Mouse (Mus musculus) CD8-positive naive resting alpha-beta T cell, adult 2 months (primary cell): ENCODE results near the gene Fxyd5.

Experiments
- DNase-seq, 2 experiments: peaks; one replicate each; pipeline ENCODE4 v3.0.0; 2022; ENCODE audit warnings: low read depth in 2 of 2, low spot score in 2 of 2

Gene Fxyd5

DNA sequence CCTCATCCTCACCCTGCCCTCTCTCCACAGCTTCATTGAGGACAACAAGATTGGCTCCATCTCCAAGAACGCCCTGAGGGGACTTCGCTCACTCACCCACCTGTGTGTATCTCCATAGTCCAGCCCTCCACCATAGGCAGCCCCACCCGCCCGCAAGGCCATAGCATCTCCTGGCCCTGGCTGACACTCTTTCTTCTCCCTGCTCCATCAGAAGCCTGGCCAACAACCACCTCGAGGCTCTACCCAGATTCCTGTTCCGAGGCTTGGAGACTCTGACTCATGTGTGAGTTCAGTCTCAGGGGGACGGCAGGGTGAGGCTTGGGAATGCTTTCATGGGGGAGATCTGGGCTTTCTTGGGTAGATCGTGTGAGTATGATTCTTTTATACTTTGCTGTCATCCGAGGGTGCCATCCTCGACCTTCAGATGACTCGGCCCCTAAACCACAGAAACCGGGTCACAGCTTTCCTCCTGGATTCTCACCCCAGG is 20.8 kb upstream of the Fxyd5 start:
- DNase-seq = no peak

DNA sequence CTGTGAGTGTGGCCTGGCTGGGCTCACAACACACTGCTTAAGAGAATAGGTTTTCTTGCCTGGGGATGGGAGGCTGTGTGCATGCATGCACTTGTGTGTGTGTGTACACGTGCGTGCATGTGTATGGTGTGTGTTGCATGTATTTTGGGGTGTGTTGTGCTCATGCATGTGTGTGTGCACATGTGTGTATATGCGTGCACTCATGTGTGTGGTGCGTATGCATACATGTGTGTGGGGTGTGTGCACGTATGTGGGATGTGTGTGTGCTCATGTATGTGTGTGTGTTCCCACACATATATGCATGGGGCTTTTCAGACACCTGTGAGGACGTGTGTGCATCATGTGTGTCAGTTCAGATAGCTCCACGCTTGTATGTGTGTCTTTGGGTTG is 18.3 kb upstream of the Fxyd5 start:
- DNase-seq = no peak

DNA sequence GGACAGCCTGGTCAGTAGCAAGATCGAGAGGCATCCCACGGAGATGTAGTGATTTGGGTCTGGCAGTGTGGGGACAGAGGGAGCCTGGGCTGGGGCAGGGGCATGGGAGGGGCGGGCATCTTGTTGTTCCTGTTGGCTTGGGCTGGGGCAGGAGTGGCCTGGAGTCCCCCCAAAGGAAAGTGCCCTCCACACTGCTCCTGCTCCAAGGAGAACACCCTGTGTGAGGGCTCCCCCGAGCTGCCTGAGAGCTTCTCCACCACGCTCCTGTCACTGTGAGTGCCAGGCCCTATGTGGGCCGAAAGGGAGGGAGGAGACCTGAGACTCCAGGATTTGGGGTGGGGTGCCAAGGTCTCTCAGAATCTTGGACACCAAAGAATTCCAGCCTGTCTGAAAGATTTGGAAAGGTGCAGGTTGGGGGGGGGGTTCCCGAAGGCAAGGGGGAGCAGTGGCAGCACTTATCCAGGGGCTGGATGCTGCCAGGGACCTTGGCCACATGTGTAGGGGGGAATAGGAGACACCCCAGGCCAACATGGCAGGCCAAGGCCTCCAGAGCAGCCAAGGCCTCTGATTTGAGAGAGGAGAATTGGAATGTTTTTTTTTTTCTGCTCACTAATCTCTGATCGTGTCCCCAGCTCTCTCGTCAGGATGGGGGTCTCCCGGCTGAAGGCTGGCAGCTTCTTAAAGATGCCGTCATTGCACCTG is 17.8 kb upstream of the Fxyd5 start:
- DNase-seq = no peak

DNA sequence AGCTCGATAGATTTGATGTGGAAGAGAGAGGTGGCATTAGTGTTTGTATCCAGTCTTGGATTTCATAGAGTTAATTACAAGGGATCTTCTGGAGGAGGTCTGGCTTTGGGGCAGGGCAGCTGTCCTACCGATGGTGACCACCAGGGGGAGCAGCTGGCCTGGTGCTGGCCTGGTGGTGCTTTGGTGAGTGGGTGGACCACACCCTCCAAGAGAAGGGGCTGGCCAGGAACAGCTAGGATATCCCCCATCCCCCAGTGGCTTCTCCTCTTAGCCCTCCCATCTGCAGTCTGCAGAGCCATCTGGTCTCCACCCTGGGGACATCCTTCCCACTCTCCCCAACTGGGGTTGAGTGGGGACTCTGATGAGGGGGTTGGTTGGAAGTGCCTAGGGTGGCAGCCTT is 16.8 kb upstream of the Fxyd5 start, which contains the start of gene Lgi4:
TSS of gene Lgi4 (plus strand) at position 235 of the 400 bp plus-strand sequence.
- peak; percentile 77 to 83 for DNase-seq

DNA sequence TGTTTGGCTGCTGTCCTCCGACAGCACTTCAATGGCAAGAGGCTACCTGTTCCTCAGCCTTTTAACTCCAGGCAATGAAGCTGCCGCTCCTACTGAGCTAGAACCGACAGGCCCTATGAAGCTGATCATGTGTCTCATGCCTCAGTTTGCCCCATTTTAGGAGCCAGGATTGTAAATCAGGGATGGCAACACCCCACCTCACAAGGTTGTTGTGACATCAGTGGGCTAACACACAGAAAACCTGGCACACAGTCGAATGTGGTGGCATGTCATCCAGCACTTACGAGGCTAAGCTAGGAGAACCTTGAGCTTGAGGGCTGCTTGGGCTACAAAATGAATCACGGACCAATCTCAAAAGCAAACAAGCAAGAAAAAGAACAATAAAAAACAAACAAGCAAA is 15.9 kb upstream of the Fxyd5 start:
- DNase-seq = no peak

DNA sequence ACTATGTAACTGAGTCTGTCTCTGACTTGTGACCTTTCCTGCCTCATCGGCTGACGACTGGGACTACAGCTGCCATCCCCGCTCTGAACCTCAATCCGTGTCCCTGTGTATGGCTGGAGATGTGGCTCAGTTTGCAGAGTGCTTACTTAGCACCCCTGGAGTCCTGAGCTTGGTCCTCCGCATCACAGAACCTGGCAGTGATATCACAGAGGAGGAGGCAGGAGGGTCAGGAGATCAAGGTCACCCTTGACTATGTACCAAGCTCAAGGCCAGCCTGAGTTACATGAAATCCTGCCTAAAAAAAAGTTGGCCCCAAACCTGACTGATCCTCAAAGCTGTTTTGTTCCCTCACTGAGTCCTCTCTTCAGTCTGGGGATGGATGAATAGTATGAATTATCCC is 15.4 kb upstream of the Fxyd5 start:
- no peak for DNase-seq

DNA sequence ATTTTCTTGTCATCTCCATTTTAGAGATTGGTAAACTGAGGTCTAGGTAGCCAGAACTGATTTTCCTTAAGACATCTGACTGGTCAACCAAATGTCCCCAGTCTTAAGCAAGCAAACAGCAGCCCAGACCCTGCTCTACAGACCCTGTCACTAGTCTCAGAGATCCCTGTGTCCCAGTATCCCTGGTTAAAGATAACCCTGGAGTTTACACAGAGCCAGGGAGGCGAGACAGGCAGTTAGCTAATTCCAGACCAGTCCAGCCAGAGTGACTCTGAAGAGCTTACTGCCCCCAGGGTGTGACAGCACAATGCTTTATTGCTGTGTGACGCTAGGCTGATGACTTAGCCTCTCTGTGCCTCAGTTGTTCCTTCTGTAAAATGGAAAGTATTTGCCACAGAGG is 14.8 kb upstream of the Fxyd5 start, which contains the start of gene Fxyd1:
TSS of gene Fxyd1 (minus strand) at position 129 of the 400 bp plus-strand sequence.
- no peak for DNase-seq

DNA sequence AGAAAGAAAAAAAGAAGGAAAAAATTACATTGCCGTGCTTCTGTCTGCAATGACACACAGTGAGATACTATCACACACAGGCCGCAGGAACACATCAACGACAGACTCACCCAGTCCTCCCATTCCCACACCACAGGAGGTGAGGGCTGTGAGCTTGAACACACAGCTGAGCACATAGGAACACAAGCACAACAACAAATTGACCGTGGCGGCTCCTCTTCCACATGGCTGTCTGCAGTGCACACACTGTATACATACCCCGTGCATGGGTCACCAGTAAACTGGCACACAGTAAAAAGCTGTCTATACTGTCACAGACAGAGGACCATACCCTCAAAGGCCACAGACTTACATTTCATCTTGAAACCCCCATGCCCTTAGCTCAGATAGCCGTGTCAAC is 14.2 kb upstream of the Fxyd5 start:
- DNase-seq = no peak

DNA sequence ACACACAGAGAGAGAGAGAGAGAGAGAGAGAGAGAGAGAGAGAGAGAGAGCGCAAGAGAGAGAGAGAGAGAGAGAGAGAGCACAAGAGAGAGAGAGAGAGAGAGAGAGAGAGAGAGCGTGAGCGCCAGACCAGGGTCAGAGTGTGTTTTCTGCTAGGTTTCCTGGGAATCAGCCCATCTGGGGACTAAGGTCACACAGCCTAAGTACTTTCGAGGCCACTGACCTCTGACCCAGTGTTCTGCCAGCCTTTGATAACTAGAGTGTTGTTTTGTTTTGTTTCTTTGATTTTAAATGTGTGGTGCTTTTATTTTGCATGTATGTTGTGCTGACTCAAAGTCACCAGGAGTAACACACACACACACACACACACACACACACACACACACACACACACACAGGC is 13.6 kb upstream of the Fxyd5 start:
- DNase-seq = no peak

DNA sequence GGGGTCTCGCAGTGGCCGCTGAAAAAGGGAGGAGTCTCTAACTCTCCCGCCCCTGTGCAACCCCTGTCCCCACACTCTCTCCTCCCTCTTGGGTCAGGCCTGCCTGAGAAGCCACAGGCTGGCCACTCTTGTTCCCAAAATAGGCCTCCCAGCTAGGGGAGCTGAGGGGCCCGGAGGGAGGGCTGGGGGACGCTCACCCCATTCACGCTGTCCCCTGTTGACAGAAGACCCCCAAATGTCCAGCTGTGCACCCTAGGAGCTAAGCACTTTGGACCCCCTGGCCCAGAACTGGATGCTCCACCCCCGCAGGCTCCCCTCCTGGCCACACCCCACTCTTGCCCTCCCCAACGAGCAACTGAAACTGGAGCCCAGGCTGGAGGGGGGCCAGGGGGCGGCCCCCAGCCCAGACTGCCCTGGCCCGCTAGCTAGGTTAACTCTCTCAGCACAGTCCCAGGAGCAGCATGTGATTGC is 13.1 kb upstream of the Fxyd5 start:
- no peak for DNase-seq

DNA sequence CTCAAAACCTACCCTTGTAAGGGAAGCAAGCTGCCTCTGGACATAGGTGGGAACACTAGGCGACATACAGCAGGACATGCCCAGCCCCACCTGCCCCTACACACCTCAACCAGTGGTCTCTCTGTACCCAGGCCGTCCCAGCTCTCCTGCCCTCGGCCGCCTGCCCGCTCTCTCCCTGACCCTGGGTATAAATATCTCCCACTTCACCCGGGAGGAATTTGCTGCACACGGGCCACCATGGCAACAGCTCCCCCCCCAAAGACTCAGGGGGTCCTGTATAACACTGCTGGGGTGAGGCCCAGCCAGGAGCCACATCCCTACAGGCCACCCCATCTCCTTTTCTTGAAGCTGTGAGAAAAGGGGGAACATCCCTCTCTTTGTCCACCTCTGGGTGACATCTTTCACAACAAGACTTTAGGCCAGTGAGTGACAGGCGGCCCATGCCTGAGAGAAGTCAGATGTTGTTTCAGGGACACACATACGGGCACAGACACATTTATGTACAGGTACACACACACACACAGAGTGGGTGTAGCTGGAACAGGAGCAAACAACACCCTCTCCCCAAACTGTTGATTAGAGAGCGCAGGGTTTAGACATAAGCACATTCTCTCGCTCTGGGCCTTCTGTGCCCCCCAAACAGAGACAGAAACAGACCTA is 12.5 kb upstream of the Fxyd5 start:
- DNase-seq = no peak

DNA sequence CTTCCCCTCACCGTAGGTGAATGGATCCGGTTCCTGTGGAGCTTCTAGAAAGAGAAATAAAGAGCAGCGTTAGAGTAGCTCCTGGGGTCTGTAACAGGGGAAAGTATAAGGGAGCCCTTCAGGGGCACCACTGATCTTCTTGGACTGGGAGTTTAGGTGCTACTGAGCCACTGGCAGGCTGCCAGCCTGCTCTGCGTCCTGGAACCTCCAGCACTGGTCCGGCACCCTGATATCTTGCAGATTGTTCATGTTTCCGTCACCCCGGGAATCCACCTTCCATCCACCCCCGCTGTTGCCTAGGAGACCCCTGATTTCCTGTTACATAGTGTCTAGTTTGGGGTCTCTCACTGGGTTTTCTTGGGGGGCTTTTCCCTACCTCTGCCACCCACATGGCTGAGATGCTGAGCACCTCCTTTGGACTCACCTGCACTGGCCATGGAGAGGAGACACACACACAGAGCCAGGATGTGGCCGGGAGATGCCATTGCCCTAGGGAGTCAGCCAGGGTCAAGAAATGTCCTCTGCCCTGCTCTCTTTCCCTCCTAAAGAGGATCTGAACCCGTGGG is 11.7 kb upstream of the Fxyd5 start:
- DNase-seq = no peak

DNA sequence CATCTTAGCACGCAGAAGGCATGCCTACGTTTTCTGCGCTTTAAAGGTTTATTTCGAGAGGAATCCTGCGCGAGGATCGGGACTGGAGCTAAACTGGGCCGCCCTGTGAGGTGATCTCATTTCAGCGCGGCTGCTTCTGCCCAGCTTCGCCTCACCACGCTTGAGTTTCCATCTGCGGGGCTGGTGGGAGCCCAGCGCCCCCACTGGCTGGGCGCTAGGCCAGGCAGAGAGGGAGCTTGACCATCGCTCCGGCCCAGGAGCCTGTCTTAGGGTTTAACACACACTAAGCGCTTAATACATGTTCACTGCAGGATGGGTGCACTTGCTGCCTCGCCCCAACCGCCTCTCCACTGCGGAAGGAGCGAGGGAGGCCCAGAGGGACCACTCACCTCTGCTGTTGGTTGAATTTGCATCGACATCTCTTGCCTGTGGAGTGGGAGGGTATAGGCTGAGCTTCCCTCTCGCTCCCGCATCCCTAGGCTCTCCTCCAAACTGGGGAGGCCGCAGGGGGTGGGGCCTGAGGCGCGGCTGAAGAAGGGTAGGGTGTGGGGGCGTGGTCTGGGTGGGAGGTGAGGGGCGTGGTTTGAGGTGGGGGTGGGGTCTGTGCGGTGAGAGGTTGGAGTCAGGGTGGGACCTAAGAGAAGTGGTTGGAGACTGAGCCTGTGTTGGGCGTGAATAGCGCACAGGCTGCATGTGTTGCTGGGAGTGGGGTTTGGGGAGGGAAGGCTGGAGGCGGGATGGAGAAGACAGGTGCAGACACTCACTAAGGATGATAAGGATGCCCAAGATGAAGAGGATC is 10.6 kb upstream of the Fxyd5 start:
- DNase-seq = no peak

DNA sequence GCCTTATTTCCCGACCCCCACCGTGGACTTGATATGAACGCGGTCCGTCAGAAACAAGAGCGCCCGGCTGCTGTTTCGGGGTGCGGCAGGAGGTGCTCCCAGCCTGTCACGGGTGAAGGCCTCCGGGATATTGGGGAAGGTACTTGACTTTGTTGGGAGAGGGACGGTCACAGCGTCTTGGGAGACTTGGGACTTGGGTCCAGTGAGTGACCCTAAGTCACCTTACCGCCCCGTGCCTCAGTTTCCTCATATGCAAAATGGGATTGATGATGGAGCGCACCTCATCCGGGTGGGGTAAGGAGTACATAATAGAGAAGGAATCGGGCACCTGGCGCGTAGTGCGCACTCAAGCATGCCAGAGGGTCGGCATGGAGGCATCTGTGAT is 10.0 kb upstream of the Fxyd5 start:
- no peak for DNase-seq

DNA sequence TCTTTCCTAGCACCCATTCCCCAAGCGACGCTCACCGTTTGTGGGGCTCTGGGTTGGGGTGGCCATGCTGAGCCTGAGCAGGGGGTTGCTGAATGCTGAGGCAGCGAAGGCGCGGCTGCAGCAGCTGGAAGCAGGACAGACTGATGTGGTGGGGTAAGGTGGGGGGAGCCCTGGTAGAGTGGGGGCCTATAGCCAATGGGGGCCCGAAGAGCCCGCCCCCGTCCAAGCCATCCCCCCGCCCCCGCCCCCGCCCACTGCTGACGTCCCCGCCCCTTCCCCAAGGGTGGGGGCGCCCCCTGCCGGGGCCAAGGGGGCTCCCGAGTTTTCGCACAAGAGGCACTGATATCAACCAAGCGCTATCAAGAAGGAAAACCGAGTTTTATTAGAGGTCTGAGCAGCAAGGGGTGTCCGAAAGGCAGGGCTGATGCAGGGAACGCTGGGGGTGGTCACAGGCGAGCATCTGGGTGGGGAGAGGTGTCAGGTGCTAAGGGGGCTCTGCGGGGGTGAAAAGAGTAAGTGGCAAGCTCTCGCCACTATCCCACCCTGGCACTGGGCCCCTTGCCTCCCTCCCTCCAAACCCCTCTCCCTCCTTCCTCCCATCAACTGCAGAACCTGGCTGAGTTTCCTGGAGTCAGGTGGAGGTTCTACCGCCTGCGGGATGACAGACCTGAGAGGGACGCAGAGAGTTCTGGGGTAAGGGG is 9.2 kb upstream of the Fxyd5 start, which contains the start of gene Fxyd7:
TSS of gene Fxyd7 (minus strand) at position 147 of the 701 bp plus-strand sequence.
- DNase-seq = no peak

DNA sequence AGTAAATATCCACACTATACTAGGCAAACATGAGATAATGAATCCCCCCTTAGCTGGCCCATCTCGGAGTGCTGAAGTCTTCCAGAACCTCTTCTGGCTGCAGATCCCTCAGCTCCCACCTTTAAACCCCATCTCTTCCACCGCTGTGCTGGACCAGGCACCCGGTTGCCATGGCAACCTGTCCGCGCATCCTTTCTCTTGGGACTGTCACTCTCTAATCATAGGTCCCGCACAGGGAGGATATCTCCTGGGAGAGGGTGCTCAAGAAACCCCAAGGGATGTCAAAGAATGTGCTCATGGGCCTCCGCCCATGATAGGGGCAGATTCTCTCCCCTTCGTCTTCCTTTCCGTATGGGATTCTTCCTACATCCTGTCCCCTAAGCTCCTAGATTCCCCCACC is 8.6 kb upstream of the Fxyd5 start:
- DNase-seq = no peak

DNA sequence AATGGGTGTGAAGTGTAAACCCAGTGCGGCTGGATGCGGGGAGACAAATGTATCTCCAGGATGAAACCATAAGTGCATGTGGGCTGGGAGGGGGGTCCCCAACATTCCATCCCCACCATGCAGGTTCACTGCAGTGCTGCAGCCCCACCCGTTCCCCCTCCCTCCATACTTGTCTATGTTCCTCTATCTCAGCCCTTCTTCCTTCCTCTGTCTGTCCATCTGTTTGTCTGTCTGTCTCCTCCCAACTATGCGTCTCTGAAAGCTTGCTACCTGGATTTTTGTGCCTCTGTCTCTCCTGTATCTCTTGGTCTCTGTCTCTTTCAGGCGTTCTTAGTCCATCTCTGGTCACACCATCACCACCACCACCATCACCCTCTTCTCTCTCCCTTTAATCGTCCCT is 8.2 kb upstream of the Fxyd5 start:
- DNase-seq = no peak

DNA sequence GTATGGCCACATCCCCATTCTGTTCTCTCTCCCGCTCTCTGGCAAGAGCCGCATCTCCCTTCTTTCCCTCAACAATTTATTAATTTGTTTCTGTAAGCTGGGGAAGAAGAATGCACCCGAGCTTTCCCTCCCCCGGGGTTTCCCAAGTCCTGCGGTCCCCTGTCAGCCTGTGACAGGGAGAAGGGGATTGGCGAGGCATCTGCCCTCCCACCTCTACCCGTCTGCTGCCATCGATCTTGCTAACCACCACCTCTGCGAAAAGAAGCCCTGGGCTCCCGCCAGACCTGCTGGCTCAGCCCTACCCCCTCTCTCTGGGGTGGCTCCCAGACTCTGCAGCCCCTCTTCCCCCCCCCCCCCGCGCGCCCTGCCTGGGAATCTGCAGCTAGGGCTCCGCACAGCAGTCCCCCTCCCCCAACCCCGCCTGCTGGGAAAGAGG is 7.6 kb upstream of the Fxyd5 start:
- DNase-seq = no peak

DNA sequence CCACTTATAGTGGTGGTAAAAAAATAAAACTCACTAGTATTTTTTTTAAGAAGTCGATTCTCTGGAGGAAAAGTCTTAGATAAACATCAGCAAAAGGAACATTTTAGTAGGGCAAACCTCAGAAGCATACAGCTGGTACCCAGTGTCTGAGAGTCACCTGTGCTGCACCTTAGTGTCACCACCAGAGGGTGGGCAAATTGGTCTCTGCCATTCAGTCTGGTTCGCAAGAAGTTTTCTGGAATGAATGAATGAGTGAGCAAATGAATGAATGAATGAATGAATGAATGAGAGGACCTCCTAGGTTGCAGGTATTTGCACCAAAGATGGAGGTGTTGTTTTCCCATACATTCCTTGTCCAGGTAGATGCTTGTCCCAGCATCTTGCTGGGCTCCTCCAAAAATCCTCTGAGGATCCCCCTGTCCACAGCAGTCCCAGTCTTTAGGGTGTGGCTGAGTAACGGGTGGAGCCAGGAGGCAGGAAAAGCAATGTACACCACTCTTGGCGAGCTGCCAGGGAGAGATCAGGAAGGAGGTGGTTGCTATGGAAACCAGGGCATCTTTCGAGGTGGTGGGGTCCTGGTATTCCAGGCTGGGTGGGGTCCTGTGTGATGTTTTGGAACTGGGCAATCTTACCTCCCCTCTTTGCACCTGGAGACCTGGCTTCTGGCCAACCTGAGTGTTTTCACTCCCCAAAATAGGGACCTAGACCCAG is 7.0 kb upstream of the Fxyd5 start:
- no peak for DNase-seq

DNA sequence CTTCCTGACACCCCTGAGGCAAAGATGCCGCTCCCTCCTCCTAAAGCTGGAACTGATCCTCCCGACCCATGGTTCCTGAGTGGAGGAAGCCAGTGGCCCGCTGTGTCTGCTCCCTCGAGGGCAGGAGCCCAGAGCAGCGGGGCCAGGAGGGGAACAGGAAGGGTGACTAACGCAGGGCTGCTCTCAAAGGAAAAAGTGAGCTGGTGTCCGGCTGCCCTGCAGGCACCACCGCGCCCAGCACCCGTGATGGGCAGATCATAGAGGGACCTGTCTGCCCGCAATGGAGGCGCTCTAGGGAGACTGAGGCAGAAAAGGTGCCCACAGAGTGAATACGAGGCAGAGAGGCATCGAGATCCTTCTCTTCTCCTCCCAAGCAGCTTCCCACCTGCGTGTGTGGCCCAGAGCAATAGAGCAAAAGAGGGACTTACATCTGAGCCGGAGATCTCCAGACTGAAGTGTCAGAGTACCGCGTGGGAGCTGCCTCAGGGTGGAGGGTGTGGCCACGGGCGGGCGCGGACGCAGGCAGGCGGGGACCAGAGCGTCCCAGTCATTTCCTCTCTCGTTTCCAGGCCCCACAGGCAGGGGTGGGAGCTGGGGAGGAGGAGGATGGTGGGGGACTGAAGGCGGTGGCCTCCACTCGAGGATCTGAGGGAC is 492 bp downstream of the Fxyd5 start:
- DNase-seq = peak; percentile 60 to 76
